In the genomic region with DNA sequence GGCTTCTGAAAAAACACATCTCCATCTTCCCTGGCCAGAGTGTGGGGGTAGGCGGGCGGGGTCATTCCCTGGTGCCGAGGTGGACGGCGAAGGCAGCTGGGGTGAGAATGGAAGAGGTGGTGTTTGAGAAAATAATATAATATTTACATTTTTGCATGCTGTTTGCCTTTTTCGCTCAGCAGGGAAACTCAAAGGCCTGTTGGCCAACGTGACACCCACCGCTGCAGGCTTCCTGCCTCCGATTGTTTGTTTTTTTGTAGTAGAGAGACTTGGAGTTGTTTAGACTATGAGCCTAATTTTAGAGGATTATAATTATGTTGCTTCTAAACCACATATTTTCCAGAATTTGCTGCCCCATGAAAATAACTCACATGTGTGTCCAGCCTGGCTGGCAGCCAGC, we compare ENCODE assay signal across 15 mouse cellular contexts.
A peak's percentile ranks its signal among the peaks of the same experiment; 100 is the strongest.
DNase-seq lines count a peak whose midpoint lies in the region; ATAC-seq and TF ChIP-seq lines count a peak whose summit lies in the region.
"Had no signal": no experiment of that assay in that cellular context is flagged by ENCODE, and none has a peak within 500 bp of the region (broad histone marks: within the 10 kb centered on the region; RNA-seq: fewer than 3 reads in every experiment).

No protein-coding gene starts in this region.

- no peak for TF ChIP-seq CTCF in gastrocnemius, adult 2 months (IDR thresholded peaks at IDR 0.05)

- ATAC-seq in lung, embryonic 15.5 days (ENCODE audit: borderline replicate concordance, extremely low read depth, low FRiP score, low TSS enrichment): no peak
- no peak for ATAC-seq in embryonic facial prominence, embryonic 12.5 days (ENCODE audit: insufficient number of reproducible peaks, insufficient read depth, low FRiP score, low TSS enrichment)
- ATAC-seq in limb, embryonic 12.5 days (ENCODE audit: insufficient number of reproducible peaks, insufficient read depth, low FRiP score, low TSS enrichment, low read depth): no peak
- ATAC-seq in heart, embryonic 12.5 days (ENCODE audit: insufficient number of reproducible peaks, low FRiP score): no peak
- ATAC-seq: midbrain, embryonic 13.5 days had no signal

- 30% methylated on average over 9 of the region's 9 CpGs for WGBS in lung, embryonic 15.5 days
- WGBS in embryonic facial prominence, embryonic 12.5 days: 37% methylated on average over 9 of the region's 9 CpGs
- WGBS in limb, embryonic 12.5 days: 33% methylated on average over 9 of the region's 9 CpGs
- WGBS in heart, embryonic 12.5 days: 78% methylated on average over 9 of the region's 9 CpGs

- H3K36me3 ChIP-seq in lung, embryonic 15.5 days: no peaks in the 10 kb centered on the region
- H3K36me3 ChIP-seq in embryonic facial prominence, embryonic 12.5 days: no peaks in the 10 kb centered on the region
- no peaks in the 10 kb centered on the region for H3K36me3 ChIP-seq in limb, embryonic 12.5 days
- no peaks in the 10 kb centered on the region for H3K36me3 ChIP-seq in heart, embryonic 12.5 days
- H3K36me3 ChIP-seq: forebrain, embryonic 12.5 days; midbrain, embryonic 13.5 days had no signal

- H3K27ac ChIP-seq in gastrocnemius, adult 2 months: no peak overlapping the region
- no peak overlapping the region for H3K27ac ChIP-seq in lung, embryonic 15.5 days
- peak overlapping the region; percentile 38; the same call in 1 of the 2 replicates for H3K27ac ChIP-seq in embryonic facial prominence, embryonic 12.5 days
- H3K27ac ChIP-seq in limb, embryonic 12.5 days: no peak overlapping the region
- H3K27ac ChIP-seq in heart, embryonic 12.5 days (ENCODE audit: poor library complexity, severe bottlenecking): no peak overlapping the region
- H3K27ac ChIP-seq: forebrain, embryonic 12.5 days; macrophage; midbrain, embryonic 13.5 days had no signal

- H3K4me1 ChIP-seq in lung, embryonic 15.5 days: peaks cover 14% of the 10 kb centered on the region; the same call in 1 of the 2 replicates
- H3K4me1 ChIP-seq in embryonic facial prominence, embryonic 12.5 days: peaks cover 25% of the 10 kb centered on the region
- H3K4me1 ChIP-seq in limb, embryonic 12.5 days (replicated peaks): peaks cover 32% of the 10 kb centered on the region
- H3K4me1 ChIP-seq in heart, embryonic 12.5 days (replicated peaks): no peaks in the 10 kb centered on the region
- H3K4me1 ChIP-seq: forebrain, embryonic 12.5 days had no signal

- peaks cover 6% of the 10 kb centered on the region; the same call in 1 of the 2 replicates for H3K27me3 ChIP-seq in lung, embryonic 15.5 days
- H3K27me3 ChIP-seq in embryonic facial prominence, embryonic 12.5 days: peaks cover 10% of the 10 kb centered on the region
- H3K27me3 ChIP-seq in limb, embryonic 12.5 days: peaks cover 85% of the 10 kb centered on the region
- peaks cover 15% of the 10 kb centered on the region for H3K27me3 ChIP-seq in heart, embryonic 12.5 days (replicated peaks)
- H3K27me3 ChIP-seq: CH12.LX had no signal

- H3K9me3 ChIP-seq in lung, embryonic 15.5 days: no peaks in the 10 kb centered on the region
- no peaks in the 10 kb centered on the region for H3K9me3 ChIP-seq in embryonic facial prominence, embryonic 12.5 days
- 0 out of 2 replicates have a peak, but pooled peaks cover 4% of the 10 kb centered on the region for H3K9me3 ChIP-seq in limb, embryonic 12.5 days
- no peaks in the 10 kb centered on the region for H3K9me3 ChIP-seq in heart, embryonic 12.5 days (replicated peaks)
- H3K9me3 ChIP-seq: forebrain, embryonic 12.5 days; midbrain, embryonic 13.5 days had no signal

- peak overlapping the region; percentile 45 for H3K4me2 ChIP-seq in lung, embryonic 15.5 days
- H3K4me2 ChIP-seq in embryonic facial prominence, embryonic 12.5 days (replicated peaks): peak overlapping the region; percentile 39
- peak overlapping the region; percentile 51 for H3K4me2 ChIP-seq in limb, embryonic 12.5 days
- no peak overlapping the region for H3K4me2 ChIP-seq in heart, embryonic 12.5 days
- H3K4me2 ChIP-seq: forebrain, embryonic 12.5 days; midbrain, embryonic 13.5 days had no signal

- peak overlapping the region; percentile 54 for H3K4me3 ChIP-seq in gastrocnemius, adult 2 months
- H3K4me3 ChIP-seq in lung, embryonic 15.5 days: no peak overlapping the region
- H3K4me3 ChIP-seq in embryonic facial prominence, embryonic 12.5 days: 0 out of 2 replicates have a peak overlapping the region, but pooled peaks have one; percentile 0
- H3K4me3 ChIP-seq in limb, embryonic 12.5 days (replicated peaks): peak overlapping the region; percentile 19
- no peak overlapping the region for H3K4me3 ChIP-seq in heart, embryonic 12.5 days
- H3K4me3 ChIP-seq: forebrain, embryonic 12.5 days; midbrain, embryonic 13.5 days had no signal

- H3K9ac ChIP-seq in lung, embryonic 15.5 days: no peak overlapping the region
- no peak overlapping the region for H3K9ac ChIP-seq in embryonic facial prominence, embryonic 12.5 days
- no peak overlapping the region for H3K9ac ChIP-seq in limb, embryonic 12.5 days (replicated peaks)
- no peak overlapping the region for H3K9ac ChIP-seq in heart, embryonic 12.5 days
- H3K9ac ChIP-seq: forebrain, embryonic 12.5 days; midbrain, embryonic 13.5 days had no signal

- intact Hi-C loops in gastrocnemius, adult 2 months (cut with DNase I): no loop called here

- DNase-seq in gastrocnemius, adult 2 months: no peak
- DNase-seq in gastrocnemius, postnatal 25 days: no peak
- no peak for DNase-seq in lung, postnatal 36 days
- DNase-seq in cerebellum, adult 11-12 months: no peak
- DNase-seq: adrenal gland, postnatal 14 days; cerebellum, postnatal 10 days; thymus, postnatal 4 days had no signal

Comparison
In these comparisons a context has a peak if more than half of its experiments do, and no peak if none do; other contexts are left out.
1. H3K4me3 ChIP-seq: peak in gastrocnemius, adult 2 months (single experiment), embryonic facial prominence, embryonic 12.5 days (single experiment) and limb, embryonic 12.5 days (single experiment); none in lung, embryonic 15.5 days (single experiment) and heart, embryonic 12.5 days (single experiment).